Mouse (Mus musculus): ENCODE measurements around the gene Rsrc1. TPM values are rescaled to one million over a fixed set of nuclear protein-coding genes. Genes with fewer than 3 reads are reported as not detected.

Gene Rsrc1
- polyA plus RNA-seq, 1 experiment from 2014 or later: 27.0 TPM

DNA sequence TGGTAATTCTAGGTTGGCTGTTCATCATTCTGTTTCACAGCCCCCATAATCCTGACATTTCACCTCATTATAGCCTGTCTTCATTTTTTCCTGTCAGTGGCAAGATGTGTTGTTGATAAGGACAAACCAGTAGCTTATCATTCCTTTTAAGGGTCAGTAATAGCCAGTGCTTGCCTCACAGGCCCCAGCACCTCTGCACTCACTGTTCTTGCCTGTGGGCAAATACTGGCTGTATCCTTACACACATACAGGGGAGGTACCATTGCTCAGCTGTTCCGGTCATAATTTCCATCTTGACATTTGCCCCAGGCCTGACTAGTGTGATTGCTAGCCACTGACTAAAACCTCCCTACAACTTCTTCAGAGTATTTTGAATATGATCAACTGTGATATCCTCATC lies 302.8 kb downstream of the Rsrc1 start:
- no peaks in the 10 kb centered on the region for H3K27me3 ChIP-seq (ENCODE audit: control insufficient read depth, insufficient read depth, low read length)
- H3K4me3 ChIP-seq (ENCODE audit: control insufficient read depth in 1 of 2, insufficient read depth in 1 of 2, low read depth in 1 of 2, low read length in 2 of 2): no peak overlapping the region
- ATAC-seq (ENCODE audit: insufficient number of reproducible peaks, insufficient read depth, low FRiP score, low read depth): no peak
- H3K9ac ChIP-seq (ENCODE audit: low read length): no peak overlapping the region
- no peaks in the 10 kb centered on the region for H3K9me3 ChIP-seq (ENCODE audit: control insufficient read depth, low read length)
- H3K36me3 ChIP-seq (ENCODE audit: control insufficient read depth, insufficient read depth, low read length): no peaks in the 10 kb centered on the region
- H3K27ac ChIP-seq (replicated peaks in 1 of 2; ENCODE audit: control insufficient read depth in 1 of 2, insufficient read depth in 1 of 2, low read depth in 2 of 2, low read length in 2 of 2): no peak overlapping the region
- 84% methylated on average over 1 of the region's 1 CpGs for WGBS
- H3K4me2 ChIP-seq (ENCODE audit: low read length): no peak overlapping the region
- peaks cover 0 to 9% of the 10 kb centered on the region in 2 experiments; a peak in 1 of 4 replicates for H3K4me1 ChIP-seq (ENCODE audit: control insufficient read depth in 2 of 2, insufficient read depth in 2 of 2, low read length in 2 of 2)

DNA sequence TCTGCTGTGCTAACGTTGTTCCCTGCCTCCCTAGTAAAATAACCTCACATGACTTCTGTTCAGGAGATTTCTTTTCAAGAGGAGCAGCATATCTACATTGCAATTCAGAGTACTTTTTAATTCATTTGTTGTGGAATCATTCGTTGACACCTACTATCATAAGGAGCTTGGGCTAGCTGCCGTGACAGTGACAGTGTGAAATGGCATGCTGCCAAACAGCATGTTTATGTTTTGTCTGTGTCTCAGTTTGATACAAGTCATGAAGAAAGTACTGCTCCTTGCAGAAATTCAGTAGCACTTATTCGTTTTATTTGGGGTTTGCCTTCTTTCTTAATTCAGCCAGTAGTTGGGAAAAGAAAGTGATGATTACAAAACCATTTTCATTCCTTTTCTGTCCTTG lies 303.7 kb downstream of the Rsrc1 start:
- Histone ChIP-seq H3K9me3 (ENCODE audit: control insufficient read depth, low read length) (no peaks in the 10 kb centered on the region), H3K9ac (ENCODE audit: low read length) (no peak overlapping the region), H3K27ac (replicated peaks in 1 of 2; ENCODE audit: control insufficient read depth in 1 of 2, insufficient read depth in 1 of 2, low read depth in 2 of 2, low read length in 2 of 2) (no peak overlapping the region), H3K27me3 (ENCODE audit: control insufficient read depth, insufficient read depth, low read length) (no peaks in the 10 kb centered on the region), H3K4me3 (ENCODE audit: control insufficient read depth in 1 of 2, insufficient read depth in 1 of 2, low read depth in 1 of 2, low read length in 2 of 2) (no peak overlapping the region), H3K4me1 (ENCODE audit: control insufficient read depth in 2 of 2, insufficient read depth in 2 of 2, low read length in 2 of 2) (peaks cover 0 to 9% of the 10 kb centered on the region in 2 experiments; a peak in 1 of 4 replicates), H3K4me2 (ENCODE audit: low read length) (no peak overlapping the region), H3K36me3 (ENCODE audit: control insufficient read depth, insufficient read depth, low read length) (no peaks in the 10 kb centered on the region)
- ATAC-seq (ENCODE audit: insufficient number of reproducible peaks, insufficient read depth, low FRiP score, low read depth): no peak
- 22% methylated on average over 4 of the region's 4 CpGs for WGBS

DNA sequence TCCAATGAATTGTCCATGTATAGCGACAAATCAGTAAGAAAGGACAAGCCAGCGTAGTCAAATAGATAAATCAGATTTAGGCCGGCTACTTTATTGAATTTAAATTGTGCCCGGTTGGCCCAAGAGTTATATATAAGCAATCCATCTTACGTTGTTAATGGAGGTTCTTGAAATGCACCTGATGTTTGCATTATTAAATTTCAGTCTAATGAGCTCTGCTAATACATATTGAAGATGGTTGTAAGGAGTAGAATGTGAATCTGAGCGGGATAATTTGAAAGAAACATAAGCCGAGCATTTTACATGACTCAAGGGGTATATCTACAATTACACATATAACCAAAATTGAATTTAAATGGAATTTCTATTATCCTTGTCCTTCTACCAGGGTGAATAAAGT lies 307.5 kb downstream of the Rsrc1 start:
- ATAC-seq (ENCODE audit: insufficient number of reproducible peaks, insufficient read depth, low FRiP score, low read depth): no peak
- H3K9me3 ChIP-seq (ENCODE audit: control insufficient read depth, low read length): no peaks in the 10 kb centered on the region
- H3K4me2 ChIP-seq (ENCODE audit: low read length): no peak overlapping the region
- H3K4me3 ChIP-seq (ENCODE audit: control insufficient read depth in 1 of 2, insufficient read depth in 1 of 2, low read depth in 1 of 2, low read length in 2 of 2): no peak overlapping the region
- no peak overlapping the region for H3K9ac ChIP-seq (ENCODE audit: low read length)
- no peaks in the 10 kb centered on the region for H3K27me3 ChIP-seq (ENCODE audit: control insufficient read depth, insufficient read depth, low read length)
- peaks cover 0 to 9% of the 10 kb centered on the region in 2 experiments; a peak in 1 of 4 replicates for H3K4me1 ChIP-seq (ENCODE audit: control insufficient read depth in 2 of 2, insufficient read depth in 2 of 2, low read length in 2 of 2)
- 92% methylated on average over 7 of the region's 7 CpGs for WGBS
- H3K27ac ChIP-seq (replicated peaks in 1 of 2; ENCODE audit: control insufficient read depth in 1 of 2, insufficient read depth in 1 of 2, low read depth in 2 of 2, low read length in 2 of 2): no peak overlapping the region
- no peaks in the 10 kb centered on the region for H3K36me3 ChIP-seq (ENCODE audit: control insufficient read depth, insufficient read depth, low read length)

DNA sequence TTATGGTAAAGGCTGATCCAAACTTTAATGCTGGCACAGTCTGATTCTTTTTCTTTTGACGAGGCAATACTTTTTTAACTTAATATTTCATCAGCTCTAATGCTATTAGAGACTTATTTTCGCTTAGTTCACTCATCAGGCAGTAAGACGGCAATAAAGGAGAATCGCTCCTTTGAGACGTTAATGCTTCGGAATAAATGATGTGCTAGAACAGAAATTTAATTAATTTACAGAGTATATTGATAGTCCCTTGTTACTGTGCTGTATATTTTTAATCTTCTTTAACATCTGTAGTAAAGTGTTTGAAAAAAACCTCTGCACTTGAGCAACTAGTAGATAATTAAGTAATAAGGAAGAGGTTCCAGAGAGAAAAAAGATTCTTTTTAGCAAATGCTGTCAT lies 308.3 kb downstream of the Rsrc1 start:
- H3K27me3 ChIP-seq (ENCODE audit: control insufficient read depth, insufficient read depth, low read length): no peaks in the 10 kb centered on the region
- no peak overlapping the region for H3K9ac ChIP-seq (ENCODE audit: low read length)
- H3K36me3 ChIP-seq (ENCODE audit: control insufficient read depth, insufficient read depth, low read length): no peaks in the 10 kb centered on the region
- peaks cover 0 to 4% of the 10 kb centered on the region in 2 experiments; a peak in 1 of 4 replicates for H3K4me1 ChIP-seq (ENCODE audit: control insufficient read depth in 2 of 2, insufficient read depth in 2 of 2, low read length in 2 of 2)
- H3K27ac ChIP-seq (replicated peaks in 1 of 2; ENCODE audit: control insufficient read depth in 1 of 2, insufficient read depth in 1 of 2, low read depth in 2 of 2, low read length in 2 of 2): no peak overlapping the region
- no peak overlapping the region for H3K4me2 ChIP-seq (ENCODE audit: low read length)
- H3K9me3 ChIP-seq (ENCODE audit: control insufficient read depth, low read length): no peaks in the 10 kb centered on the region
- no peak for ATAC-seq (ENCODE audit: insufficient number of reproducible peaks, insufficient read depth, low FRiP score, low read depth)
- WGBS: 91% methylated on average over 6 of the region's 6 CpGs
- H3K4me3 ChIP-seq (ENCODE audit: control insufficient read depth in 1 of 2, insufficient read depth in 1 of 2, low read depth in 1 of 2, low read length in 2 of 2): no peak overlapping the region

DNA sequence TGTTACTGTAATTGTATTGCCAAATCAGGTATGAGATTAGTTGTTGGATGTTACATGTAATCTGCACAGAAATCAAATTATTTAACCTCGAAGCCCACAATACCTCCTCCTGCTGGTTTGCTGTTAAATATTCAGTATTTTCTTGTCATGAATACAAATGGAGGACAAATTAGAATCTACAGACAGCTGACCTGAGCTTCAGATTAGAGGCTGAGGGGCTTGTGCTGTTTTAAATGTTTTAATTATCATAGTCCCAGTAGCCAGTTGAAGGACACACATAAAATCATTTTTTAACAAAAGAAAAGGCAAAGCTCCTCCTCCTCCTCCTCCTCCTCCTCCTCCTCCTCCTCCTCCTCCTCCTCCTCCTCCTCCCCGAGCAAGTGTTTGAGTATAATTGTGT lies 327.5 kb downstream of the Rsrc1 start:
- no peaks in the 10 kb centered on the region for H3K27me3 ChIP-seq (ENCODE audit: control insufficient read depth, insufficient read depth, low read length)
- ATAC-seq (ENCODE audit: insufficient number of reproducible peaks, insufficient read depth, low FRiP score, low read depth): no peak
- 77% methylated on average over 1 of the region's 2 CpGs for WGBS
- no peak overlapping the region for H3K27ac ChIP-seq (replicated peaks in 1 of 2; ENCODE audit: control insufficient read depth in 1 of 2, insufficient read depth in 1 of 2, low read depth in 2 of 2, low read length in 2 of 2)
- no peak overlapping the region for H3K9ac ChIP-seq (ENCODE audit: low read length)
- H3K36me3 ChIP-seq (ENCODE audit: control insufficient read depth, insufficient read depth, low read length): no peaks in the 10 kb centered on the region
- H3K4me1 ChIP-seq (ENCODE audit: control insufficient read depth in 2 of 2, insufficient read depth in 2 of 2, low read length in 2 of 2): no peaks in the 10 kb centered on the region
- H3K9me3 ChIP-seq (ENCODE audit: control insufficient read depth, low read length): no peaks in the 10 kb centered on the region
- H3K4me2 ChIP-seq (ENCODE audit: low read length): no peak overlapping the region
- no peak overlapping the region for H3K4me3 ChIP-seq (ENCODE audit: control insufficient read depth in 1 of 2, insufficient read depth in 1 of 2, low read depth in 1 of 2, low read length in 2 of 2)

DNA sequence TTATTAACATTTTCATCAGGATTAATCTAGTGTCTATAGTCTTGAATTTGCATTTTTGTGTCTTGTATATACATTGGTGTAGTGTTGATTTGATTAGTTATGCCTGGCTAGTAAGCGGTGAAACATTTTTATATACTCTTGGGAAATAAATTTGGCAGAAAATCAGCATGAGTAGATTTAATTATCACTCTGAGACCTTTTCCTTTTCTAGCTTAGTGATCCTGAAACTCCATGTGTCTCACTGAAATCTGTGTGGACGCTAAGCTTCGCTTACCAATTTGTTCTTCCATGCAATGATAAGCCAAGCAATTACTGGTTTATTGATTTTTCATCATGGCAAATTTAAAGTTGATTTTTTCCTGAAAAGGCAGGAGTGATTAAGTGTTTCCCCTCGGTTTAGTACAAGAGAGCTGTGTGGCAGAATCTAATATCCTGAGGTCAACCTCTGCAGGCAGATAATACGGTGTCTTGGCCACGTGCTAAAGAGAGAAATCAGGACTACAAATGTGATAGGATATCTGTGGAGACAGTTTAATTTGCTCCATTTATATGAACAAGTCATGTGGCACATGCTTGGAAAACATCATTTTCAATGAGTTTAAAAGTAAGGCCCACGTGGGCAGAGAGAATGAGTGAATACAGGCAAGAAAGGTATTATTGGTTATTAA lies 328.6 kb downstream of the Rsrc1 start:
- ATAC-seq (ENCODE audit: insufficient number of reproducible peaks, insufficient read depth, low FRiP score, low read depth): no peak
- no peaks in the 10 kb centered on the region for H3K27me3 ChIP-seq (ENCODE audit: control insufficient read depth, insufficient read depth, low read length)
- H3K9ac ChIP-seq (ENCODE audit: low read length): no peak overlapping the region
- H3K27ac ChIP-seq (replicated peaks in 1 of 2; ENCODE audit: control insufficient read depth in 1 of 2, insufficient read depth in 1 of 2, low read depth in 2 of 2, low read length in 2 of 2): no peak overlapping the region
- H3K9me3 ChIP-seq (ENCODE audit: control insufficient read depth, low read length): no peaks in the 10 kb centered on the region
- H3K4me2 ChIP-seq (ENCODE audit: low read length): no peak overlapping the region
- WGBS: 67% methylated on average over 7 of the region's 7 CpGs
- H3K36me3 ChIP-seq (ENCODE audit: control insufficient read depth, insufficient read depth, low read length): no peaks in the 10 kb centered on the region
- no peaks in the 10 kb centered on the region for H3K4me1 ChIP-seq (ENCODE audit: control insufficient read depth in 2 of 2, insufficient read depth in 2 of 2, low read length in 2 of 2)
- H3K4me3 ChIP-seq (ENCODE audit: control insufficient read depth in 1 of 2, insufficient read depth in 1 of 2, low read depth in 1 of 2, low read length in 2 of 2): no peak overlapping the region

DNA sequence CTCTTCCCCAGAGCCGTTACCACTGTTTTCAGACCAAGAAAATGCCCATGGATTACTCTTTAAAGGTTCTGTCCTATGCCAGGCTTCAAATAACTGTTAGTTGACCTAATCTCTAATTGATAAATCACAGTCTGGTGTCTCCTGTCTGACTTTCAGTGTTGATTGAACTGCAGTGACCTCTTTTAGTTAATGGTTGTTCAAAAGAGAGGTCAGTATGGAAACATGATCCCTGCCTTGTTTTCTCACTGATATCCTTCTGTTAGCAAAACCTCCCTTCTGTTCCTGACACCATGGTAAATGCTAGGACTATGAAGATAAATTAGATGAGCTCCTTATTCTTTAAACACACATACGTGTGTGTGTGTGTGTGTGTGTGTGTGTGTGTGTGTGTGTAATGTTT lies 330.2 kb downstream of the Rsrc1 start:
- Histone ChIP-seq H3K27me3 (ENCODE audit: control insufficient read depth, insufficient read depth, low read length) (no peaks in the 10 kb centered on the region), H3K27ac (replicated peaks in 1 of 2; ENCODE audit: control insufficient read depth in 1 of 2, insufficient read depth in 1 of 2, low read depth in 2 of 2, low read length in 2 of 2) (no peak overlapping the region), H3K4me2 (ENCODE audit: low read length) (no peak overlapping the region), H3K4me1 (ENCODE audit: control insufficient read depth in 2 of 2, insufficient read depth in 2 of 2, low read length in 2 of 2) (no peaks in the 10 kb centered on the region), H3K9me3 (ENCODE audit: control insufficient read depth, low read length) (no peaks in the 10 kb centered on the region), H3K9ac (ENCODE audit: low read length) (no peak overlapping the region), H3K36me3 (ENCODE audit: control insufficient read depth, insufficient read depth, low read length) (no peaks in the 10 kb centered on the region), H3K4me3 (ENCODE audit: control insufficient read depth in 1 of 2, insufficient read depth in 1 of 2, low read depth in 1 of 2, low read length in 2 of 2) (no peak overlapping the region)
- 44% methylated on average over 2 of the region's 2 CpGs for WGBS
- ATAC-seq (ENCODE audit: insufficient number of reproducible peaks, insufficient read depth, low FRiP score, low read depth): no peak

DNA sequence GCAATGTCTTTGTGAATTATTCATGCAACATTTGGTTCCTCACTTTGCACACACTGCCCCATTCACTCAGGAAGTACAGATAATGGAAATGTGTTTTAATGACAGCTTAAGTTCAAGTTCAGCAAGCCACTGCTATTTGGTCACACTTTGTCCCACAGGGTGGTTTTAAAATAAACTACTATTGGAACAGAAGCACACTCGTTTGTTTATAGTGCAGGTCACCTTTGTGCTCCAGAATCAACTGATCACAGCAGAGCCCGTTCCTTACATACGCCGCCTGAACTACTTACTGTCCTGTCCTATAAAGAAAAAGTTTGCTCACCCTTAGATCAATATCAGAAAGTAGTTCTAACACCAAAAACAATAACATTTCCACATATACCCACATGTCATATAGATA lies 341.2 kb downstream of the Rsrc1 start:
- H3K27me3 ChIP-seq (ENCODE audit: control insufficient read depth, insufficient read depth, low read length): no peaks in the 10 kb centered on the region
- H3K4me1 ChIP-seq (ENCODE audit: control insufficient read depth in 2 of 2, insufficient read depth in 2 of 2, low read length in 2 of 2): no peaks in the 10 kb centered on the region
- no peak overlapping the region for H3K27ac ChIP-seq (replicated peaks in 1 of 2; ENCODE audit: control insufficient read depth in 1 of 2, insufficient read depth in 1 of 2, low read depth in 2 of 2, low read length in 2 of 2)
- 73% methylated on average over 4 of the region's 4 CpGs for WGBS
- H3K9me3 ChIP-seq (ENCODE audit: control insufficient read depth, low read length): no peaks in the 10 kb centered on the region
- H3K4me3 ChIP-seq (ENCODE audit: control insufficient read depth in 1 of 2, insufficient read depth in 1 of 2, low read depth in 1 of 2, low read length in 2 of 2): no peak overlapping the region
- no peak overlapping the region for H3K4me2 ChIP-seq (ENCODE audit: low read length)
- no peak overlapping the region for H3K9ac ChIP-seq (ENCODE audit: low read length)
- no peaks in the 10 kb centered on the region for H3K36me3 ChIP-seq (ENCODE audit: control insufficient read depth, insufficient read depth, low read length)
- ATAC-seq (ENCODE audit: insufficient number of reproducible peaks, insufficient read depth, low FRiP score, low read depth): no peak
